Mouse (Mus musculus) central nervous system, embryonic 14 days (tissue): ENCODE results near the gene Mrps2. TPM values are rescaled to one million over a fixed set of nuclear protein-coding genes. Genes with fewer than 3 reads are reported as not detected.

Experiments used
- polyA plus RNA-seq: library from polyadenylated mRNA; depleted of rRNA; stranded (reverse); fragments of >200 nt; gene quantifications from 2 replicates; pipeline ENCODE4 v1.2.3, GENCODE M21; 2012; rRNA removed

Gene Mrps2
- 49.6 and 51.9 TPM in 2 replicates for polyA plus RNA-seq

DNA sequence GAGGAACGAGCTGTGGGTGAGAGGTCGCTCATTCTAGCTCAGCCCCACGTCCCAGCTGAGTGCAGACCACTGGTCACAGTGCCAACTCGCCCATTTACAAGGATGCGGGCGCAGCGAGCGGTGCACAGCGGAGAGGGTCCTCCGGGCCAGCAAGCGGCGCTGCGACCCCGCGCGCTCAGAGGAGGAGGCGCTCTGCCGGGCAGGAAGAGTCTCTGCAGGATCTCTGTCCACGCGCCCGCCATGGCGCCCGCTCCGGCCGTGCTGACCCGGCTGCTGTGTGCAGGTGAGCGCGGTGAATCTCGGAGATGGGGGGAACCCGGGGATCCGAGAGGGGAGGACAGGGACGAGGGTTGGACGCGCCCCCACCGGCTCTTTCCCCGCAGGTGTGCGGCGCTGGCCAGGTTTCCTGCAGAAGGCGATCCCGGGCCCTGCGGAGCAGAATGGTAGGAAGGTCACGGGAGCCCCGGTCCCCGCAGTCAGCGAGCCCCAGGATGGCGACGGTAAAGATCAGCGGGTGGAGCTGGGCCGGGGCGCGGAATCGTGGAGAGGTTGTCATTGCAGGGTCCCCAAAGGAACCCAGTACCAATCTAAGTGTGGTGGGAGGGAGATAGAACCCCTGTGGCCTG is at the start of gene Mrps2:
Gene Mrps2, plus strand, starts transcription at position 207 of the 626 bp plus-strand sequence.

DNA sequence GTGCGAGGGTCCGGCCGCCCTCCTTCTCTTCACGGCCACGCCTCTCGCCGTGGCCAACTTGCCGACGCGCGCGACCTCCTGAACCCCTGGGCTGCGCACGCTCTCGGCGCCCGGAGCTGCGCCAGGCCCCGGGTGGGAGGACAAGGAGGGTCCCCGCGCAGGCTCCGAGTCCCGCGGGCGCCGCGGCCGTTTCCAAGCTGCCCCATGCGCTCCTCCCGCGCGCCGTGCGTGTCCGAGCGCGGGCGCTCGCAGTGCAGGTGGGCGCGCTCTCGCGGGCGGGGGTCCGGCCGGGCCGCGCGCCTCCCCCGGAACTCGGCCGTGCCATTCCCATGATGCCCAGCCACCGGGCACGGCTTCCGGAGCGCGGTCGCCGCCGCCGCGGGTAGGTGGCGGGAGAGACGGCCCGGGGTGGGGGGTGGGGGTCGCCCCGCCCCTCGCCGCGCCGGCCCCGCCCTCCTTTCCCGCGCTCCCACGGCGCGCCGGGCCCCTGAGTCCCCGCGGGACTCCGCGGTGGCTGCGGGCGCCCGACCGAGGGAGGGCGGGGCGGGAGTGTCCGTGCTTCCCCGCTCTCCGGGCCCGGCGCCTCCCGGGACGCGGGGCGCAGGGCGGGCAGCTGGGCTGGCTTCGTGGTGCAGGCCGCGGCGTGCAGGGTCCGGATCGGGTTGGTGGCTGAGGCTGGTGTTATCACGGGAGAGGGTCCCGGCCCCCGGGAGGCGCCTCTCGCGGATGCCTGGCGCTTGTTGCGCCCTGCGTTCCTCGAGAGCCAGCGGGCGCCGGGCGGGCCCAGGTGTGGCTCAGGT is 21.2 kb upstream of the Mrps2 start, which contains the start of gene Ppp1r26:
Gene Ppp1r26, plus strand, starts transcription at position 286 of the 800 bp plus-strand sequence.

DNA sequence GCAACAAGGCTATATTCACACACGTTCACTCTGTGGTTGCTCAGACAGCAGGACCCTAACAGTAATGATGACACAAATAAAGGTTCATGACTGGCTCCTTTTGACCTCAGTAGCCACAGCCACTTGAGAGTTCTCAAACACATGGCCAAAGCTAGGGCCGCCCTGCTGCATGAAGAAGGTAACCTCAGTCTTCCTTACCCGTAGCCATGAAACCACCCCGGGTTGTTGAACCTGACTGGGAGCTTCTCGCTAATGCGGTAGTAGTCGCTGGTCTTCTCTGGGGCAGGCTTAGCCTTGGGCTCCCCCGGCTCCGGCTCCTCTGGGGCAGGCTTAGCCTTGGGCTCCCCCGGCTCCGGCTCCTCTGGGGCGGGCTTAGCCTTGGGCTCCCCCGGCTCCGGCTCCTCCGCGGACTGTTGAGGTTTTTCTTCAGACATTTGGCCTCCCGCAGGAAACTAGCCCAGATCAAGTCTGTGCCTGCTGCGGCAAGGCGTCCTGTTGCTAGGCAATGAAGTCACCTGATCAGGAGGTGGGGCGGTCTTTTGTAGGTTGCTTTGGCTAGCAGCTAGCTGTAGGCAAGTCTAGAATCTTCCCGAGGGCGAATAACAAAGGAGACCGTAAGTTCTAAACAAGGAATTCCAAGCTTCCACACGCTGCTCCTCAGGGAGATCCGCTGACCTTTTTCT is 1.9 kb upstream of the Mrps2 start, which contains the start of gene 1700007K13Rik:
Gene 1700007K13Rik, minus strand, starts transcription at position 497 of the 683 bp plus-strand sequence.

DNA sequence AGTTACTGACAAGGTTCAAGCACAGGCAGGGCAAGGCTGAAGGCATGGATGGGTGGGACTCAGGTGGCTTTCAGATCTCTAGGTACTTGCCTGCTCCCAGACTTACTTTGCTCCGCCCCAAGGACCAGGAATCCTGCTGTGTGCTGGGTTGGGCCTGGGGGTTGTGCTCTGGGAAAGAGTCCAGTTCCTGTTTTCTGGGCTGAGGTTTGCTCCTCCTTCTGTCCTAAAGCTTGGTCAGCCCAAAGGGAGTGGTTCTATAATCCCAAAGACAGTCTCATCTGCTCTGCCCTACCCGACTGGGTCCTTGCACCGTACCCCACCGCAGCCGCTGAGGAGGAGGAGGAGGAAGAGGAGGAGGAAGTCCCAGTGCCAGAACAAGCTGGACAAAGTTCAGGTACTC is 28.8 kb downstream of the Mrps2 start, which contains the start of gene Gbgt1:
Gene Gbgt1, plus strand, starts transcription at position 221 of the 400 bp plus-strand sequence.

DNA sequence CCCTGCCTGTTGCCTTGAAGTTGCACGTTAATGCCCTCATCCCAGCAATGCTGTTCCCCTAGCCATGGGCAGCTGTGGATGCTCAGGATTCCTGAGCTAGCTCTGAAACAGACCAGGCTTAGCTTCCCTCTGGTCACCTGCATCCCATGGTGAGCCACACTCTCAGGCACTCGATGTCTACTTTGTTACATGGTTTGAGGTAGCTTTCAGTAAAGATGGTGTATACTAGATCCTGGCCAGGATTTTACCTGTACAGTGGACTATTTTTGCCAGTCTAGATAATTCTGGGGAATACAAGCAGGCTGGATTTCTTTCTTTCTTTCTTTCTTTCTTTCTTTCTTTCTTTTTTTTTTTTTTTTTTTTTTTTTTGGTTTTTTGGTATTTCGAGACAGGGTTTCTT is 37.9 kb downstream of the Mrps2 start, which contains the start of gene Gm10134:
Gene Gm10134, plus strand, starts transcription at position 301 of the 400 bp plus-strand sequence.

DNA sequence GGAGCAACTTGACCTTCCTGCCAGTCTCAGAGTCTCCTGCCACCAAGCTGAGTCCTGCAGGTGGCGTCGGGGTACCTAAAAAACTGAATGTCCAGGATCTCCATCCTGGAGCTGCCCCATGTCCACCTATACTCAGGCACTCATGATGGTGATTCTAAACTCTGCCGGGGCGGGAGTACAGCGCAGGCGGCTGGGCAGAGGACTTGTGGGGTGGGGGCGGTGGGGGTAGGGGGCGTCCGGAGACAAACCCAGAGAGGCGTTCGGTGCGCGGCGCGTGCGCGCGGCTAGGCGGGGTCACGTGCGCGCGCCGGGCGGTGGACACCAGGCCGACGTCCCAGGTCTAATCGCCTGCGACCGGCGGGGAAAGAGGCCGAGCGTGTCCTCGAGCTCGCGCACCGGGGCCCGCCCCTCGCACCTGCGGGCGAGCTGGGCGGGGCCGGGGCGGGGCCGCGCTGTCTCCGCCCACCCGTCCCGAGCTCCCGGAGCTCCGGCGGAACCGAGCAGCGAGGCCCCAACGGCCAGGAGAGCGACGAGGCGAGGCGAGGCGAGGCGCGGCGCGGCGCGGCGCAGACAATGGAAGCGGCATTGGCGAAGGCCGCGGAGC is 45.0 kb downstream of the Mrps2 start, which contains the start of gene Ralgds:
Gene Ralgds, plus strand, starts transcription at position 328 of the 604 bp plus-strand sequence.

Other genes starting within 250 kb of the Mrps2 start
- gene Ppp1r26, start 21.3 kb upstream of the Mrps2 start, polyA plus RNA-seq: 16.9 and 18.0 TPM in 2 replicates
- gene 1700007K13Rik, start 1.7 kb upstream of the Mrps2 start, polyA plus RNA-seq: 1.5 and 2.2 TPM in 2 replicates
- 1.2 and 1.9 TPM in 2 replicates for gene Gbgt1, start 28.8 kb downstream of the Mrps2 start, polyA plus RNA-seq
- 0.28 and 0.93 TPM in 2 replicates for gene Gm10134, start 38.0 kb downstream of the Mrps2 start, polyA plus RNA-seq
- 166 TPM in 2 replicates for gene Ralgds, start 45.1 kb downstream of the Mrps2 start, polyA plus RNA-seq
- gene Cel, start 95.3 kb downstream of the Mrps2 start, polyA plus RNA-seq: 0.05 and 0.06 TPM in 2 replicates
- 48.4 and 52.5 TPM in 2 replicates for gene Gtf3c5, start 115.7 kb downstream of the Mrps2 start, polyA plus RNA-seq
- gene Gfi1b, start 153.9 kb downstream of the Mrps2 start, polyA plus RNA-seq: 0.12 and 0.18 TPM in 2 replicates
- 31.2 and 34.3 TPM in 2 replicates for gene Tsc1, start 173.2 kb downstream of the Mrps2 start, polyA plus RNA-seq
- gene Spaca9, start 231.7 kb downstream of the Mrps2 start, polyA plus RNA-seq: 1.8 and 2.3 TPM in 2 replicates
- gene Ak8, start 232.1 kb downstream of the Mrps2 start, polyA plus RNA-seq: 1.2 TPM in 2 replicates